Mouse (Mus musculus): ENCODE data around the gene Ldlrap1. TPM values are rescaled to one million over a fixed set of nuclear protein-coding genes. Genes with fewer than 3 reads are reported as not detected.

The Ldlrap1 gene
- total and polyA plus RNA-seq, 3 experiments: 11.5 to 12.6 (median 12.4) TPM

- Histone ChIP-seq H3K79me2 (replicated peaks; ENCODE audit: control insufficient read depth, insufficient read depth, low read length) (no peaks in the 10 kb centered on the region), H3K4me1 (ENCODE audit: control insufficient read depth, insufficient read depth, low read length) (no peaks in the 10 kb centered on the region), H3K36me3 (ENCODE audit: control insufficient read depth, insufficient read depth, low read length) (no peaks in the 10 kb centered on the region), H3K27me3 (ENCODE audit: control insufficient read depth, insufficient read depth, low read length) (no peaks in the 10 kb centered on the region), H3K27ac (no peak overlapping the region), H3K4me3 (no peak overlapping the region), H3K9ac (ENCODE audit: low read depth, low read length) (no peak overlapping the region)
- no peak for TF ChIP-seq EP300 (IDR thresholded peaks at IDR 0.05; ENCODE audit: insufficient read depth, low read depth, low read length)
- 51% methylated on average over 10 of the region's 10 CpGs for WGBS
- intact Hi-C loops (cut with DNase I): no loop called here
- DNase-seq: no peak
Observed at GRCm38 (mm10) chr4:134786946-134787345, 19.1 kb upstream of the Ldlrap1 start.

DNA sequence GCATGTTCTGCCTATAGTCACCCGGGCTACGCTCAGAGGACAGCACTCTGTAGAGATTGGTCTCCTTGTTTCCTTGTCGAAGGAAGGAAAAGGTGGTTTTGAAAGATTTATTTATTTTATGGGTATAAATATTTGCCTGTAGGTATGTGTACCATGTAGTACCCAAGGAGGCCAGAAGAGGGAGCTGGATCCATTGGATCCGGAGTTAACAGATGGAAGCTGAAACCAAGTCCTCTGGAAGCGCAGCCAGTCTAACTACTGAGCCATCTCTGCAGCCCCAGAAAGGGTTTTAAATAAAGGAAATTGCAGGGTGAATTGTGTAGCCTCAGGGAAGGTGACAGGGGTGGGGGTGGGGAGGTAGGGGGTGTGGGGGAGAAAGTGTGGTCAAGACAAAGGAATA, 16.9 kb upstream of the Ldlrap1 start:
- DNase-seq: no peak
- WGBS: 72% methylated on average over 5 of the region's 5 CpGs
- intact Hi-C loops (cut with DNase I): no loop called here
- H3K4me3 ChIP-seq: no peak overlapping the region
- H3K4me1 ChIP-seq (ENCODE audit: control insufficient read depth, insufficient read depth, low read length): 0 out of 2 replicates have a peak, but pooled peaks cover 2% of the 10 kb centered on the region
- no peak for TF ChIP-seq EP300 (IDR thresholded peaks at IDR 0.05; ENCODE audit: insufficient read depth, low read depth, low read length)
- TF ChIP-seq CTCF (IDR thresholded peaks at IDR 0.05): peak; percentile 56
- no peak for TF ChIP-seq POLR2A (IDR thresholded peaks at IDR 0.05; ENCODE audit: insufficient read depth, low read depth, low read length)
- no peaks in the 10 kb centered on the region for H3K27me3 ChIP-seq (ENCODE audit: control insufficient read depth, insufficient read depth, low read length)
- no peaks in the 10 kb centered on the region for H3K79me2 ChIP-seq (replicated peaks; ENCODE audit: control insufficient read depth, insufficient read depth, low read length)
- H3K9ac ChIP-seq (ENCODE audit: low read depth, low read length): no peak overlapping the region
- H3K27ac ChIP-seq: no peak overlapping the region
- H3K36me3 ChIP-seq (ENCODE audit: control insufficient read depth, insufficient read depth, low read length): no peaks in the 10 kb centered on the region

DNA sequence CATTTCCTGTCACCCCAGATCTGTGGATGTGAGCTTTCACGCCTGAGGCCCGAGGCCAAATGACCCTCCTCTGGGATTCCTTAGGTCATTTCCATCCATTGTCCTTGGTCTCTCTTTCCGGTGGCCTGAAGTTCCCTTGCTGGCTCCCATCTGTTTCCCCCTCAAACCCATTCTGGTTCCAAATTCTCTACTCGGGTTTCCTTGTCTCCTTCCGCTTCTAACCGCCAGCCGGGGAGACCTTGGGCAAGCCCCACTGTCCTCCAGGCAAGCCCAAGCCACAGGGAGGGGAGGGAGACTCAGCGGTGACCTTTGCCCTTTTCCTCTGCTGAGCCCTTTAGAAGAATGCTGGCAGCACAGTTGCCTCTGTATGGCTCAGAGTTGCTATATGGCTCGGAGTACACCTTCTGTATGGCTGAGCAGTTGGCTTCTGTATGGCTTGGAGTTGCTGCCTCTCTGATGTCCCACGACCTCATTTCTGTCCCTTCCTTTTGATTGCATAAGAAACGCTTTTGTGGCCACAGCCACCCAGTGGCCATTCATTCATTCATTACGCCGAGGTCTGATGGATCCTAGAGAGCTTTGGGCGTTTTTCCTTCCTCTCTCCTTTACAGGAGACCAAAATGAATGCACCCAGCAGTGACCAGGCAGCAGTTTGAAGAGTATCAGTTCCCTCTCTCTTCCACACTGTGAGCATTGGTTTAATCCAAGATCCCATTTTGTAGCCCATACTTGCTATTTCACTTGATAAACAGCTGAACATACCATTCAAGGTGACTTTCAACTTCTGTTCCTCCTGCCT, 11.5 kb upstream of the Ldlrap1 start:
- intact Hi-C loops (cut with DNase I): no loop called here
- TF ChIP-seq POLR2A (IDR thresholded peaks at IDR 0.05; ENCODE audit: insufficient read depth, low read depth, low read length): no peak
- TF ChIP-seq CTCF (IDR thresholded peaks at IDR 0.05): peak; percentile 45
- TF ChIP-seq EP300 (IDR thresholded peaks at IDR 0.05; ENCODE audit: insufficient read depth, low read depth, low read length): peak; percentile 91
- no peak overlapping the region for H3K9ac ChIP-seq (ENCODE audit: low read depth, low read length)
- 29% methylated on average over 14 of the region's 14 CpGs for WGBS
- H3K27me3 ChIP-seq (ENCODE audit: control insufficient read depth, insufficient read depth, low read length): no peaks in the 10 kb centered on the region
- H3K27ac ChIP-seq: peak overlapping the region; percentile 51
- peaks cover 6% of the 10 kb centered on the region for H3K4me1 ChIP-seq (ENCODE audit: control insufficient read depth, insufficient read depth, low read length)
- no peaks in the 10 kb centered on the region for H3K36me3 ChIP-seq (ENCODE audit: control insufficient read depth, insufficient read depth, low read length)
- peak; percentile 64 to 75 for DNase-seq
- no peaks in the 10 kb centered on the region for H3K79me2 ChIP-seq (replicated peaks; ENCODE audit: control insufficient read depth, insufficient read depth, low read length)
- H3K4me3 ChIP-seq: no peak overlapping the region

- WGBS: 40% methylated on average over 7 of the region's 7 CpGs
- Histone ChIP-seq H3K27me3 (ENCODE audit: control insufficient read depth, insufficient read depth, low read length) (no peaks in the 10 kb centered on the region), H3K9ac (ENCODE audit: low read depth, low read length) (no peak overlapping the region), H3K4me3 (no peak overlapping the region), H3K36me3 (ENCODE audit: control insufficient read depth, insufficient read depth, low read length) (no peaks in the 10 kb centered on the region), H3K27ac (no peak overlapping the region), H3K79me2 (replicated peaks; ENCODE audit: control insufficient read depth, insufficient read depth, low read length) (no peaks in the 10 kb centered on the region), H3K4me1 (ENCODE audit: control insufficient read depth, insufficient read depth, low read length) (peaks cover 6% of the 10 kb centered on the region)
- no peak for DNase-seq
- intact Hi-C loops (cut with DNase I): no loop called here
- TF ChIP-seq EP300 (IDR thresholded peaks at IDR 0.05; ENCODE audit: insufficient read depth, low read depth, low read length) (no peak), CTCF (IDR thresholded peaks at IDR 0.05) (no peak), POLR2A (IDR thresholded peaks at IDR 0.05; ENCODE audit: insufficient read depth, low read depth, low read length) (no peak)
Observed at GRCm38 (mm10) chr4:134776246-134776645, 8.4 kb upstream of the Ldlrap1 start.

DNA sequence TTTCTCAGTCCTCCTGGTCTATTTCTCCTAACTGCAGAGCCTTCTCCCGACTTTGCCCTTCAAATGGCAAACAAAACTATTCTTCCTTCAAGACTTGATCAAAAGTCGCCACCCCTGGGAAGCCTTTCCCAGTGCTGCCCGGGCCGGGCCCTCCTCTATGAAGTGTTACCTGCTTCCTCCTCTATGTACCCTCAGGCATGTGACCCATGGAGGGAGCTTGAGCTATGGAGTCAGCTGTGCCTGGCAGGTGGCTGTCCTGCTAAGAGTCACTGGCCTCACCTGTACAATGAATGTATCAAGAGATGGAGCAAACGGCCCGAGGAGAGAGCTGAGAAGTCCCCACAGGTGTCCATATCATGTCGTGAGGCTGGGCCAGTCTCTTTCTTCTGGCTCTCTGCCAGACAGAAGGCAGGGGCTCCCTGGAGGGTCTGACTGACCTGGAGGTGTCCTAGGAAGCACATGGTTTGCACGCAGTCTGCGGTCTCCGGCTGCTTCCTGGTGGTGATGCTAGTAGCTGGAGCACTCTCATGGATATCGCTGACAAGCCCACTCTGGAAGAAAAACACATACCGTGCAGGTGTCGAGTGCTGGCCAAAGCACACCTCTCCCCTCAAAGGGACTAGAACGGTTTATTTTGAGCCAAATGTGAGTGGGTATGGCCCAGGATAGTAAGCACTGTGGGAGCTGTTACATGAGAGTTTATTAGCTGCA, 7.6 kb upstream of the Ldlrap1 start:
- H3K36me3 ChIP-seq (ENCODE audit: control insufficient read depth, insufficient read depth, low read length): no peaks in the 10 kb centered on the region
- H3K9ac ChIP-seq (ENCODE audit: low read depth, low read length): no peak overlapping the region
- H3K27me3 ChIP-seq (ENCODE audit: control insufficient read depth, insufficient read depth, low read length): no peaks in the 10 kb centered on the region
- intact Hi-C loops (cut with DNase I): no loop called here
- WGBS: 53% methylated on average over 14 of the region's 14 CpGs
- no peak overlapping the region for H3K4me3 ChIP-seq
- peaks cover 6% of the 10 kb centered on the region for H3K4me1 ChIP-seq (ENCODE audit: control insufficient read depth, insufficient read depth, low read length)
- no peak for TF ChIP-seq POLR2A (IDR thresholded peaks at IDR 0.05; ENCODE audit: insufficient read depth, low read depth, low read length)
- DNase-seq: no peak
- H3K79me2 ChIP-seq (replicated peaks; ENCODE audit: control insufficient read depth, insufficient read depth, low read length): no peaks in the 10 kb centered on the region
- no peak overlapping the region for H3K27ac ChIP-seq

- Histone ChIP-seq H3K9ac (ENCODE audit: low read depth, low read length) (no peak overlapping the region), H3K4me1 (ENCODE audit: control insufficient read depth, insufficient read depth, low read length) (peaks cover 3% of the 10 kb centered on the region; the same call in 1 of the 2 replicates), H3K27me3 (ENCODE audit: control insufficient read depth, insufficient read depth, low read length) (no peaks in the 10 kb centered on the region), H3K79me2 (replicated peaks; ENCODE audit: control insufficient read depth, insufficient read depth, low read length) (no peaks in the 10 kb centered on the region), H3K4me3 (no peak overlapping the region), H3K36me3 (ENCODE audit: control insufficient read depth, insufficient read depth, low read length) (no peaks in the 10 kb centered on the region), H3K27ac (no peak overlapping the region)
- DNase-seq: no peak
- 84% methylated on average over 6 of the region's 6 CpGs for WGBS
- no peak for TF ChIP-seq POLR2A (IDR thresholded peaks at IDR 0.05; ENCODE audit: insufficient read depth, low read depth, low read length)
- TF ChIP-seq EP300 (IDR thresholded peaks at IDR 0.05; ENCODE audit: insufficient read depth, low read depth, low read length): no peak
- no peak for TF ChIP-seq CTCF (IDR thresholded peaks at IDR 0.05)
- intact Hi-C loops (cut with DNase I): no loop called here
Observed at GRCm38 (mm10) chr4:134774126-134774525, 6.3 kb upstream of the Ldlrap1 start.
